Mouse (Mus musculus) hindbrain, embryonic 13.5 days (tissue): ENCODE results near the gene Spata2. TPM values are rescaled to one million over a fixed set of nuclear protein-coding genes. Genes with fewer than 3 reads are reported as not detected.

Experiments used
- ATAC-seq: fragments of 200-750 bp; cut with Nextera tagmentation; 2 replicates; pipeline ENCODE4 v1.8.0; 2017; ENCODE audit warnings: moderate TSS enrichment; ENCODE audit not compliant: low FRiP score
- H3K27ac ChIP-seq: fragments of 300-500 bp; sonication (generic); 2 replicates; pipeline ENCODE4 v1.5.1; 2015; ENCODE audit warnings: inconsistent platforms, mild to moderate bottlenecking, moderate library complexity
- H3K27me3 ChIP-seq: fragments of 300-500 bp; sonication (generic); 2 replicates; pipeline ENCODE4 v1.6.1; 2015; ENCODE audit warnings: mild to moderate bottlenecking, inconsistent platforms
- H3K36me3 ChIP-seq: fragments of 300-500 bp; sonication (generic); 2 replicates; pipeline ENCODE4 v1.6.1; 2015; ENCODE audit warnings: mild to moderate bottlenecking, inconsistent platforms
- H3K4me1 ChIP-seq: fragments of 300-500 bp; sonication (generic); replicated peaks from 2 replicates; pipeline ENCODE4 v1.6.1; 2015; ENCODE audit warnings: inconsistent platforms
- H3K4me2 ChIP-seq: fragments of 300-500 bp; sonication (generic); 2 replicates; pipeline ENCODE4 v1.6.1; 2015; ENCODE audit warnings: inconsistent platforms, mild to moderate bottlenecking, moderate library complexity
- H3K4me3 ChIP-seq: fragments of 300-500 bp; sonication (generic); 2 replicates; pipeline ENCODE4 v1.5.1; 2015; ENCODE audit warnings: mild to moderate bottlenecking, inconsistent platforms
- H3K9ac ChIP-seq: fragments of 300-500 bp; sonication (generic); 2 replicates; pipeline ENCODE4 v1.6.1; 2015; ENCODE audit warnings: mild to moderate bottlenecking, inconsistent platforms
- H3K9me3 ChIP-seq: fragments of 300-500 bp; sonication (generic); 2 replicates; pipeline ENCODE4 v1.6.1; 2016; ENCODE audit warnings: inconsistent platforms
- WGBS: fragments of 180-500 bp; shearing (Covaris S2); methylation state at CpG from one replicate; pipeline ENCODE4 v1.1.7; 2015; 5-methylcytosine and 5-hydroxymethylcytosine counted together
- polyA plus RNA-seq: library from polyadenylated mRNA; unstranded; fragments of >200 nt; fragmentation: Nextera tagmentation; extraction: Ambion mirVana; gene quantifications from 2 replicates; pipeline ENCODE4 v1.2.1, GENCODE M21; 2015

Gene Spata2
- polyA plus RNA-seq, 1 experiment from 2014 or later = 24.6 TPM

DNA sequence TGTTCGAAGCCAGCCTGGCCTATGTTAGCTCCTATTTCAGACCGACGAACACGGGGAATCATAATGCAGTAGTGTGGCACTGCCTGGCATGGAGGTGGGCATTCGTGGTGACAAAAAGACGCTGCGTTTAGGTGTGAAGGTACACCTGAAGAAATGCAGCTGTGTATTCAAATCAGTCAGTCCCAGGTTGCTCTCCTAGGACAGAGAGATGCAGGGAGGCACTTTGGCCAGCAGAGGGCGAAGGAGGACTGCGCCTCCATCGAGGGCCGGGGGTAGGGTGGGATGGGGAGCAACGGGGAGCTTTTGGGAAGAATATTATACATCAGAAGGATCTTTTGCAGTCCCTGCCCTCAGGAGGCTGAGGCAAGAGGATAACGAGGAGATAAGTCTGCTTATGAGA is 39.4 kb upstream of the Spata2 start:
- peaks cover 7% of the 10 kb centered on the region; the same call in 1 of the 2 replicates for H3K4me1 ChIP-seq
- H3K4me3 ChIP-seq = no peak overlapping the region
- H3K9me3 ChIP-seq = no peaks in the 10 kb centered on the region
- no peak for ATAC-seq
- 21% methylated on average over 13 of the region's 13 CpGs for WGBS
- peaks cover 29% of the 10 kb centered on the region for H3K27me3 ChIP-seq
- no peak overlapping the region for H3K27ac ChIP-seq
- H3K36me3 ChIP-seq = no peaks in the 10 kb centered on the region
- no peak overlapping the region for H3K4me2 ChIP-seq
- H3K9ac ChIP-seq = no peak overlapping the region

DNA sequence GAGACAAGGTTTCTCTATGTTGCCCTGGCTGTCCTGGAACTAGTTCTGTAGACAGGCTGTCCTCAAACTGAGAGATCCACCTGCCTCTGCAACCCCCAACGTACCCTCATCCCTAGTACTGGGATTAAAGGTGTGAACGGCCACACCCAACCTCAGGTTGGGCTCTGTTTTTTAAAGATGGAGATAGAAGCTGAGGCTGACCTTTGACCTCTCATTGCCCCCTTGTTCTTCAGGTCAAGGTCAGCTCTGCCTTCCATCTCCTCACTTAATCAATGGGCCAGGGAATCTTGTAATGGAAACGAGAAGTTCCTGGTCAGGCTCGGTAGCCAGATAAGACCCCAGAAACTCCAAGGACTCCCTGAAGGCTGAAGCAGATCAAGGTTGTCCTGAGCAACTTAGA is 37.8 kb upstream of the Spata2 start:
- Histone ChIP-seq H3K4me2 (no peak overlapping the region), H3K9me3 (no peaks in the 10 kb centered on the region), H3K36me3 (no peaks in the 10 kb centered on the region), H3K27ac (no peak overlapping the region), H3K27me3 (peaks cover 14% of the 10 kb centered on the region), H3K9ac (no peak overlapping the region), H3K4me3 (no peak overlapping the region), H3K4me1 (peaks cover 4% of the 10 kb centered on the region; the same call in 1 of the 2 replicates)
- 72% methylated on average over 4 of the region's 4 CpGs for WGBS
- ATAC-seq = no peak

DNA sequence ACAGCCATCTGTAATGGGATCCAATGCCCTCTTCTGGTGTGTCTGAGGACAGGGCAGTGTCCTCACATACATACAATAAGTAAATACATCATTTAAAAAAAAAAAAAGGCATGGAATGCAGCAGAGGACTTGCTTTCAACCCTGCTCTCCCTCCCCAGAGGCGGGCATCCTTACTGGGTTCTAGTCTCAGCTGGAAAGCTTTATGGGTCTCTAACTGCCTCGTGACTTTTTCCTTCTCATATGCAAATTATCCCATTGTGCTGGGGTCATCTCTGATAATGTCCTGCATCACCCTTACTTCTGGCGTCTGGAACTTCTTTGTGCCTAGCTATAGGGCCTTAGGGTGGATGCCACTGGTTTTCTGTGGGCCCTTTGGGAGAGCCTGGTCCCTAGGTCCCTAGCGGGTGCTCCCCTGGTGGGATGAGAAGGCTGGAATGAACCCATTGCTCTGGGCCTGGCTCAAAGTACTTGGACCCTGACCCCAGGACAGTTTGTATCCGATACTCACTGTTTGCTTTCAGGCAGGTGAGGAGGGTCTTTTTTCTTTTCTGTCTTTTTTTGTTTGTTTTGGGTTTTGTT is 37.3 kb upstream of the Spata2 start:
- H3K9ac ChIP-seq = peak overlapping the region; percentile 15; the same call in 1 of the 2 replicates
- H3K4me2 ChIP-seq = no peak overlapping the region
- 21% methylated on average over 5 of the region's 5 CpGs for WGBS
- no peak overlapping the region for H3K4me3 ChIP-seq
- peaks cover 12% of the 10 kb centered on the region for H3K27me3 ChIP-seq
- peaks cover 4% of the 10 kb centered on the region; the same call in 1 of the 2 replicates for H3K4me1 ChIP-seq
- no peaks in the 10 kb centered on the region for H3K36me3 ChIP-seq
- no peaks in the 10 kb centered on the region for H3K9me3 ChIP-seq
- H3K27ac ChIP-seq = no peak overlapping the region
- no peak for ATAC-seq

DNA sequence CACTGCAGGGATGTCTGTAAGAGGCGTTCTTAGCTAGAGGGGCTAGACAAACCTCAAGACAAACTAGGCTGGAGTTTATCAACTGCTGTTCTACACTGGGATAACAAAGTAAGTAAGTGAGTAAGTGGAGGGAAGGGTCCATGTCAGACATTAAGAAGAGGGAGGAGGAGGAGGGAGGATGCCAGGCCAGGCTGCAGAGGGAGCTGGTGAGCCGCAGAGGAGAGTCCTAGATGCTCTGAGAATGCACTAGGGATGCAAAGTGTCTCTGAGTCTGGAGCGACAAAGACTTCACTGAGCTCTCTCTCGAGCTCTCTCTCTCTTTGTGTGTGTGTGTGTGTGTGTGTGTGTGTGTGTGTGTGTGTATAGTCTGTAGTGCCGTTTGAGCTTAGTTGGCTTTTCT is 35.6 kb upstream of the Spata2 start:
- WGBS = 18% methylated on average over 5 of the region's 5 CpGs
- no peak for ATAC-seq
- Histone ChIP-seq H3K4me2 (no peak overlapping the region), H3K4me1 (peaks cover 4% of the 10 kb centered on the region; the same call in 1 of the 2 replicates), H3K27ac (no peak overlapping the region), H3K27me3 (peaks cover 4% of the 10 kb centered on the region; the same call in 1 of the 2 replicates), H3K9ac (no peak overlapping the region), H3K4me3 (no peak overlapping the region), H3K9me3 (no peaks in the 10 kb centered on the region), H3K36me3 (no peaks in the 10 kb centered on the region)

DNA sequence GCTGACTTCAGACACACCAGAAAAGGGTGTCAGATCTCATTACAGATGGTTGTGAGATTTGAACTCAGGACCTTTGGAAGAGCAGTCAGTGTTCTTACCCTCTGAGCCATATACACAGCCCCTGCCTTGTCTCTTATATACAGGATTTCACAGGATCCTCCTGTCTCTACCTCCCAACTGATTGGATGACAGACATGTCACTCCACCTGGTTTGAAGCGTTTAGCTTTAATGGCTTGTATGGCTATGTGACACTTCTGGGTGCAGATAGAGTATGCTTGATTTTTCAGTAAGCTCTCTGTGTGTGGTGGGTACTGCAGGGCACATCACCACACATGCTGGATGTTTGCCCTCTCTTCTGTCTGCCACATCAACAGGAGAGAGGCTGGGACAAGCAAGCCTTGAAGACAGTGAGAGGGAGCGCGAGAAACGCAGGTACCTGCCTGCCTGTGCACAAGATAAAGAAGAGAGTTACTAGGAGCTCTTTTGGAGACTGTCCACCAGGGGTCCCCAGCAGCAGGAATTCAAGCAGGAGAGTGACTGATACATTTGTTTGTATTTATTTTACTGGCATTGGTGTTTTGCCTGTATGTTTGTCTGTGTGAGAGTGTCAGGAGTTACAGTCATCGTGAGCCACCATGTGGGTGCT is 27.0 kb upstream of the Spata2 start:
- Histone ChIP-seq H3K9me3 (no peaks in the 10 kb centered on the region), H3K27ac (no peak overlapping the region), H3K4me1 (no peaks in the 10 kb centered on the region), H3K36me3 (peaks cover 52% of the 10 kb centered on the region), H3K4me2 (no peak overlapping the region), H3K4me3 (no peak overlapping the region), H3K9ac (no peak overlapping the region), H3K27me3 (no peaks in the 10 kb centered on the region)
- no peak for ATAC-seq
- WGBS = 82% methylated on average over 5 of the region's 5 CpGs

DNA sequence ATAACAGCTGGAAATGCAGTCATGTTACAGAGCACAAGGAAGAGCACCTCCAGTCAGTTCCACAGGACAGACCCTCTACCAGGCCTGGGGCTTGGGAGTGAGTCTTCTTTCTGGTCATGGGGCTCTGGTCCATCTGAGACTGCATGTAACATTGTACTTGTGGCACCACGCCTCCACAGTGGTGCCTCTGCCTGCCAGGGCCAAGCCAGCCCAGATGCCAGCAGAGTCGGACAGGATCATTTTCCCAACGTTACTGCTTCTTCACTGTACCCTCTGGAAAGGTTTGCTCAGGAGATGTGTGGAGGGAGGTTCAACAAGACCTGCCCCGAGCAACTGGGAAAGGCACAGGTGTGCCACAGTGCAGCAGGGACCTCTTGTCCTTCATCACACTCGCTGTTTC is 23.0 kb upstream of the Spata2 start:
- Histone ChIP-seq H3K4me1 (no peaks in the 10 kb centered on the region), H3K4me2 (no peak overlapping the region), H3K27ac (no peak overlapping the region), H3K4me3 (no peak overlapping the region), H3K36me3 (peaks cover 91% of the 10 kb centered on the region), H3K9me3 (no peaks in the 10 kb centered on the region), H3K27me3 (no peaks in the 10 kb centered on the region), H3K9ac (no peak overlapping the region)
- WGBS = 94% methylated on average over 5 of the region's 5 CpGs
- ATAC-seq = no peak

DNA sequence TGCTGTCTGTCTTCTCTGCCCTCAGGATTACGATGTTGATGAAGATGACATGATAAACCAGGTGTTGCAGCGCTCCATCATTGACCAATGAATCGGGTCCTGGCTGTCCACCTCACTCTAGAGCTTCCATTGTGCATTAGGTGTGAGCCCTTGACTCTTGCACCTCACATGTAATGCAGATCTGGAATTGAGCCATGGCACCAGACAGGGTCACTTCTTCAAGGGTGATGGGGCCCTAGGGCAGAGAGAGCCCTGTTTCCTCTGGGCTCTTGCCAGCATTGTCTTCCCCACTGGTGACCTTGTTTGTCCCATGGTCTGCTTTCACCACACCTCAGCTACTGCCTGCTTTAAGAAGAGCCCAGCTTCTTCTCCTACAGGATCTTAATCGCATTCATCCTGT is 22.0 kb upstream of the Spata2 start:
- Histone ChIP-seq H3K36me3 (peaks cover 93% of the 10 kb centered on the region), H3K4me3 (no peak overlapping the region), H3K9me3 (no peaks in the 10 kb centered on the region), H3K27me3 (no peaks in the 10 kb centered on the region), H3K4me1 (no peaks in the 10 kb centered on the region), H3K4me2 (no peak overlapping the region), H3K9ac (no peak overlapping the region), H3K27ac (no peak overlapping the region)
- 98% methylated on average over 4 of the region's 4 CpGs for WGBS
- no peak for ATAC-seq

DNA sequence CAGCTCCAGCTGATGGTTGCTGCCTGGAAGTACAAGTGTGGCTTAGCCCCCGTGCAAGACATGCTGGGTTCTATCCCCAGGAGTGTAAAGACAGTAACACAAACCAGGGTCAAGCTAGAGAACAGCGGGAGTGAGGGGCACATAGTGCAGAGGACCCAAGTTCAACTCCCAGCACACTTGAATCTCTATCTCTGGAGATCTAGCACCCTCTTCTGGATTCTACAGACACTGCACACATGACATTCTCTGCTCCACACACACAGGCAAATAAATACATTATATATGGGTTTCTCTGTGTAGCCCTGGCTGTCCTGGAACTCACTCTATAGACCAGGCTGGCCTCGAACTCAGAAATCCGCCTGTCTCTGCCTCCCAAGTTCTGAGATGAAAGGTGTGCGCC is 20.3 kb upstream of the Spata2 start:
- no peak overlapping the region for H3K27ac ChIP-seq
- peaks cover 97% of the 10 kb centered on the region for H3K36me3 ChIP-seq
- H3K27me3 ChIP-seq = no peaks in the 10 kb centered on the region
- no peaks in the 10 kb centered on the region; the same call in 1 of the 2 replicates for H3K4me1 ChIP-seq
- ATAC-seq = no peak
- no peak overlapping the region for H3K4me3 ChIP-seq
- no peak overlapping the region for H3K4me2 ChIP-seq
- H3K9ac ChIP-seq = no peak overlapping the region
- H3K9me3 ChIP-seq = no peaks in the 10 kb centered on the region
- 94% methylated on average over 5 of the region's 5 CpGs for WGBS

DNA sequence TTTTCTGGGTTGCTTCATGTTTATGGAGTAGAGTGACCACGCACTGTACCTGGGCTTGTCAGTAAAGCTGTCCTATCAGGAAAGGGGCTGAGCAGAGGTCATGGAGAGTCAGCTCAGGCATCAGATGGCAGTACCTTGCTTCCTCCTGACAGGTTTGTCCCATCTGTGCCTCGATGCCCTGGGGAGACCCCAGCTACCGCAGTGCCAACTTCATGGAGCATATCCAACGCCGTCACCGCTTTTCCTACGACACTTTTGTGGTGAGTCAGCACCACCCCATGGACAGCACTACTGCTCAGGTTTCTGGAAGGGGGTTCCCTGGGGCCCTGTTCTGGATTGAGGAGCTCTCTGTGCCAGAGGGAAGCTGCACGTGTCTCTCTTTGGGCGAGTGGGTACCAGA is 19.7 kb upstream of the Spata2 start:
- 83% methylated on average over 9 of the region's 9 CpGs for WGBS
- Histone ChIP-seq H3K36me3 (peaks cover 97% of the 10 kb centered on the region), H3K9me3 (no peaks in the 10 kb centered on the region), H3K27ac (no peak overlapping the region), H3K4me1 (no peaks in the 10 kb centered on the region; the same call in 1 of the 2 replicates), H3K4me2 (no peak overlapping the region), H3K27me3 (no peaks in the 10 kb centered on the region), H3K4me3 (no peak overlapping the region), H3K9ac (no peak overlapping the region)
- no peak for ATAC-seq

DNA sequence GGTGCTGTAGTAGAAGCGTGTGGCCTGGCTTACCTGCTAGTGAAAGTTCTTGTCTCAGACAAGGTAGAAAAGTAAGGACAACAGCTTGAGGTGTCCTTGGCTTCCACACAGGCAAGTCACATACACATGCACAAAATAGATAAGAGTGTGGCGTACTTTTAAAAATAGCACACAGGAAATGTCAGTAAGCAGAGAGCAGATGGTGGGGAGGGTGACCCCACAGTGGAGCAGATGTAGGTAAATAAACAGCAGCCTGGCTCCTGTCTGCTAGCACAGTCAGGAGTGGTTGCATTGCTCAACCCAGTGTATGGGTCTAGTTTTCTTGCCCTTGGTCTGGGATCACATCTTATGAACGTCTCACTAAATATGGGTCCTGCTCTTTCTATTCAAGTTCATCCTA is 17.8 kb upstream of the Spata2 start:
- Histone ChIP-seq H3K4me3 (no peak overlapping the region), H3K27ac (no peak overlapping the region), H3K4me1 (peaks cover 17% of the 10 kb centered on the region), H3K9ac (no peak overlapping the region), H3K27me3 (no peaks in the 10 kb centered on the region), H3K9me3 (no peaks in the 10 kb centered on the region), H3K36me3 (peaks cover 83% of the 10 kb centered on the region), H3K4me2 (no peak overlapping the region)
- no peak for ATAC-seq
- WGBS = 89% methylated on average over 3 of the region's 3 CpGs

DNA sequence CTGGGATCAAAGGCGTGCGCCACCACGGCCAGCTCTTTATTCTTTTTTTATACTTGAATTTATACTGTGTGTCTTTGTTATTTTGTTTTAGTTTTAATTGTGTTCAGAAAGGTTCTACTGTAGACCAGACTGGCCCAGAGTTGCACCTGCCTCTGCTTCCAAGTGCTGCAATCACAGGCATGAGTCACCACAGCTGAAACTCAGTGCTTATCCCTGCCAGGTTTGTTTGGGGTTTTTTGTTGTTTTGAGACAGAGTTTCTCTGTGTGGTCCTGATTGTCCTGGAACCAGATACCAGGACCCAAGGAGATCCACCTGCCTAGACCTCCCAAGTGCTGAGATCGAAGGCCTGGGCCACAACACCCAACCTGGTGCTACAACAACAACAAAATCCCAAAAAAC is 15.9 kb upstream of the Spata2 start:
- Histone ChIP-seq H3K27me3 (no peaks in the 10 kb centered on the region), H3K36me3 (peaks cover 64% of the 10 kb centered on the region), H3K9ac (no peak overlapping the region), H3K9me3 (no peaks in the 10 kb centered on the region), H3K27ac (no peak overlapping the region), H3K4me2 (no peak overlapping the region), H3K4me3 (no peak overlapping the region), H3K4me1 (peaks cover 32% of the 10 kb centered on the region)
- 98% methylated on average over 4 of the region's 4 CpGs for whole genome bisulfite sequencing
- ATAC-seq = no peak

DNA sequence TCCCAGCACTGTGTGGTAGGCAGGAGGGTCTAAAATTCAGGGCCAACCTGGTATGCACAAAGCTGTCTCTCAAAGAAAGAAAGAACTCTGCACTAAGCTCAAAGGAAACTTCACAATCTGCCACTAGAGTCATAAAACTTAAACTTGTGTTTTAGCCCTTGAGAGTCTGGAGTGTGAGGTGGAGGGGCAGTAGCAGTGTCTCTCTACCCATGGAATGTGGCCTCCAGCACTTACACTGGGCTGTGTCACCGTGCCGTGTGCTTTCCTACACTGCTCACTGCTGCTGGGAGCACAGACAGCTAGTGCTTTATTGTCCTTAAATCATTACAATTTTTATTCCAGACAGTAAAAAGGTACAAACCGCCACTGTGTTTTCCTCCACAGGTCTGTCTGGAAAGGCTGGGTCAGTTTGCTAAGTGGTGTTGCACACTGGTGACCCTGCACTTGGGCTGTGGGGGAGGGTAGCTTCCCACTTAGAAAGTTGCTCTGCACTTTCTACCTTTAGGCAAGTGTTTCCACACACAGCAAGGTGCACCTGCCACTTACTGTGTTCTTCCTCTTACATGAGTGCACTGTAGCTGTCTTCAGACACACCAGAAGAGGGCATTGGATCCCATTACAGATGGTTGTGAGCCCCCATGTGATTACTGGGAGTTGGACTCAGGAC is 15.2 kb upstream of the Spata2 start:
- peaks cover 57% of the 10 kb centered on the region for H3K36me3 ChIP-seq
- H3K27ac ChIP-seq = no peak overlapping the region
- no peak for ATAC-seq
- no peak overlapping the region for H3K4me3 ChIP-seq
- no peak overlapping the region for H3K4me2 ChIP-seq
- no peaks in the 10 kb centered on the region for H3K9me3 ChIP-seq
- H3K9ac ChIP-seq = no peak overlapping the region
- peaks cover 35% of the 10 kb centered on the region for H3K4me1 ChIP-seq
- WGBS = 97% methylated on average over 3 of the region's 3 CpGs
- no peaks in the 10 kb centered on the region for H3K27me3 ChIP-seq
